Mouse (Mus musculus): ENCODE measurements around the gene Wscd2. TPM values are rescaled to one million over a fixed set of nuclear protein-coding genes. Genes with fewer than 3 reads are reported as not detected.

The Wscd2 gene
- polyA plus RNA-seq, 1 experiment: not detected

DNA sequence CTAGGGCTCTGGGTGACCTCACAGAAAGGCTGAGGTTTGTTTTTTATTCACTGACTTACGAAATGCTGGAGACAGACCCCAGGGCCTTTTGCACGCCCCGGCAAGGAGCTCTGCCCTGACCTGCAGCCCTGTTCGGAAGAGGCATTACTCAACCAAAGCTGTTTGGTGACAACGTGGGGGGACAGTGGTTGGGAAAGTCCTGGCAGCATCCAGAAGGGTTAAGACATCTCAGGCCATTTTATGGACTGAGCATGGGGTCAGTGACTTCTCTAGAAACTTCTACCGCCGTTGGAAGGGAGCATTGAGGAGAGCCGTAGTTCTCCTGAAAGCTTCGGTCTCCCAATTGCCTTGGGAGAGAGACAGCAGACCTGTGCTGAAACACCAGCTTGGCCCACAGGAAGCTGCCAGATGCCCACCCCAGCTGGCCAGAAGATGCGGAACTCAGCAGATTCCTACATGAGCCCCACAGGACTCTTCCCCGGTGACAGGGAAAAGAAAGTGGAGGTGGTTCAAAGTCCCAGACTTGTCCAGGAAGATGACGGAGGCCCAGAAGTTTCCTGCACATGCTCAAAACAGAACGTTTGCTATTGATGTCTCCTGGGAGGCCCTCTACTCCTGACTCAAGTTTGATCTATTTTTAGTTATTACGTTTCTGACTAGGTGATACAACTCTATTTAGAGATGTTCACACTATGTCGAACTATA is 145.9 kb downstream of the Wscd2 start:
- no peak overlapping the region for H3ac ChIP-seq (ENCODE audit: control insufficient read depth, insufficient read length)
- no peaks in the 10 kb centered on the region for H3K36me3 ChIP-seq (ENCODE audit: control insufficient read depth, insufficient read depth)
- no peaks in the 10 kb centered on the region for H3K27me3 ChIP-seq (ENCODE audit: control insufficient read depth, insufficient read depth, insufficient read length)
- H3K4me3 ChIP-seq: no peak overlapping the region
- H3K79me2 ChIP-seq (ENCODE audit: control insufficient read depth, insufficient read depth): no peaks in the 10 kb centered on the region
- no peak overlapping the region for H3K4me2 ChIP-seq (ENCODE audit: low read depth)
- TF ChIP-seq MYOD1 (IDR thresholded peaks at IDR 0.05; ENCODE audit: control insufficient read depth in 1 of 3, insufficient read length in 2 of 3, low read depth in 2 of 3) (no peak), REST (IDR thresholded peaks at IDR 0.05; ENCODE audit: insufficient read depth, insufficient read length) (no peak), CEBPB (IDR thresholded peaks at IDR 0.05; ENCODE audit: insufficient read depth, poor library complexity, severe bottlenecking) (no peak), SRF (IDR thresholded peaks at IDR 0.05; ENCODE audit: control insufficient read depth, insufficient read length, low read depth) (no peak), TCF12 (IDR thresholded peaks at IDR 0.05; ENCODE audit: insufficient read depth, poor library complexity, severe bottlenecking) (no peak), TCF3 (IDR thresholded peaks at IDR 0.05; ENCODE audit: insufficient read length, low read depth) (no peak), POLR2A (IDR thresholded peaks at IDR 0.05; ENCODE audit: insufficient read length, low read depth) (no peak), USF1 (IDR thresholded peaks at IDR 0.05; ENCODE audit: low read depth) (no peak), MYOG (IDR thresholded peaks at IDR 0.05; ENCODE audit: control insufficient read depth in 1 of 3, insufficient read depth in 1 of 3, insufficient read length in 2 of 3, low read depth in 2 of 3) (no peak), MAX (IDR thresholded peaks at IDR 0.05; ENCODE audit: low read depth) (no peak), POLR2AphosphoS2 (IDR thresholded peaks at IDR 0.05; ENCODE audit: insufficient read length, low read depth) (no peak), E2F4 (IDR thresholded peaks at IDR 0.05; ENCODE audit: insufficient read depth) (no peak)

DNA sequence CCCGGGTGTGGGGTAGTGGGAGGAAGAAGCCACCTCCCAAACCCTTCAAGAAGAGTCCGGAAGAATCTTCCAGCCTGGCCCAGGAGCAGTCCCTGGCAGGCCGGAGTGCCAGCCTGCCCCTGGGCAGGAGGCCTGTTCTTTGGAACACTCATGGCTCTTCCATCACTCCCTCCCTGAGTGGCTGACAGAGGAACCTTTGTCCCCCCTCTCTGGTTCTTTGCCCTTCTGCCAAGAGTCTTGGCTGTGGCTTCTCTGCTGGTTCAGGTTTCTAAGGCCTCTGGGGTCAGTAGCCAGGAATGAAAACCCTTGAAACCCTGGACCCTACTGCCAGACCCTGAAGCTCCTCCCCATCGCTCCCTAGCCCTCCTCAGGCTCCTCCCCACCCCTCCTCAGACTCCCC is 147.5 kb downstream of the Wscd2 start:
- no peaks in the 10 kb centered on the region for H3K27me3 ChIP-seq (ENCODE audit: control insufficient read depth, insufficient read depth, insufficient read length)

DNA sequence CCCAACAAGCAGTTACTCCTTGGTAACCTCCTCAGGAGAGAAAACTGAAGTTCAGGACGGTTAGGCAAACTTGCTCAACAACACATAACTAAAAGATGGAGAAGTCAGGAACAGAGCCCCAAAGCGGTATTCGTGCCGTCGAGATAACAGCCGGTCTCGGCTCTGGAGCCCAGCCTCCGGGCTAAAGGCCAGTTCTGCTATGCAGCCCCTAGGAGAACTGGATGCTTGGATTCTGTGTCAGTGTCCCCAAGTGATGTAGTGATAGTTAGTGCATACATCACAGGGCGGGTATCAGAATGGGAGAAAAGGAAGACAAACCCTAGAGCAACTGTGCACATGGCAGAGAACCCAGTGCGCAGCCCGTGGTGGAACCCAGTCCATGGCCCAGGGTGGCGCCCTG is 147.9 kb downstream of the Wscd2 start:
- no peaks in the 10 kb centered on the region for H3K79me2 ChIP-seq (ENCODE audit: control insufficient read depth, insufficient read depth)
- TF ChIP-seq MYOG (IDR thresholded peaks at IDR 0.05; ENCODE audit: control insufficient read depth in 1 of 3, insufficient read depth in 1 of 3, insufficient read length in 2 of 3, low read depth in 2 of 3): no peak
- no peak for TF ChIP-seq CEBPB (IDR thresholded peaks at IDR 0.05; ENCODE audit: insufficient read depth, poor library complexity, severe bottlenecking)
- no peak for TF ChIP-seq TCF12 (IDR thresholded peaks at IDR 0.05; ENCODE audit: insufficient read depth, poor library complexity, severe bottlenecking)
- TF ChIP-seq USF1 (IDR thresholded peaks at IDR 0.05; ENCODE audit: low read depth): no peak
- no peak for TF ChIP-seq TCF3 (IDR thresholded peaks at IDR 0.05; ENCODE audit: insufficient read length, low read depth)
- no peak for TF ChIP-seq POLR2A (IDR thresholded peaks at IDR 0.05; ENCODE audit: insufficient read length, low read depth)
- no peak for TF ChIP-seq SRF (IDR thresholded peaks at IDR 0.05; ENCODE audit: control insufficient read depth, insufficient read length, low read depth)
- TF ChIP-seq MAX (IDR thresholded peaks at IDR 0.05; ENCODE audit: low read depth): no peak
- no peak for TF ChIP-seq REST (IDR thresholded peaks at IDR 0.05; ENCODE audit: insufficient read depth, insufficient read length)
- TF ChIP-seq MYOD1 (IDR thresholded peaks at IDR 0.05; ENCODE audit: control insufficient read depth in 1 of 3, insufficient read length in 2 of 3, low read depth in 2 of 3): no peak
- TF ChIP-seq E2F4 (IDR thresholded peaks at IDR 0.05; ENCODE audit: insufficient read depth): no peak
- no peak for TF ChIP-seq POLR2AphosphoS2 (IDR thresholded peaks at IDR 0.05; ENCODE audit: insufficient read length, low read depth)
- no peaks in the 10 kb centered on the region for H3K27me3 ChIP-seq (ENCODE audit: control insufficient read depth, insufficient read depth, insufficient read length)
- H3K4me2 ChIP-seq (ENCODE audit: low read depth): no peak overlapping the region
- no peaks in the 10 kb centered on the region for H3K36me3 ChIP-seq (ENCODE audit: control insufficient read depth, insufficient read depth)
- no peak overlapping the region for H3K4me3 ChIP-seq
- H3ac ChIP-seq (ENCODE audit: control insufficient read depth, insufficient read length): no peak overlapping the region

More for the DNA sequence above, 147.5 kb downstream of the Wscd2 start:
- no peak overlapping the region for H3K4me3 ChIP-seq
- no peaks in the 10 kb centered on the region for H3K79me2 ChIP-seq (ENCODE audit: control insufficient read depth, insufficient read depth)
- no peak overlapping the region for H3ac ChIP-seq (ENCODE audit: control insufficient read depth, insufficient read length)
- no peaks in the 10 kb centered on the region for H3K36me3 ChIP-seq (ENCODE audit: control insufficient read depth, insufficient read depth)
- TF ChIP-seq E2F4 (IDR thresholded peaks at IDR 0.05; ENCODE audit: insufficient read depth): no peak
- no peak for TF ChIP-seq SRF (IDR thresholded peaks at IDR 0.05; ENCODE audit: control insufficient read depth, insufficient read length, low read depth)
- TF ChIP-seq MAX (IDR thresholded peaks at IDR 0.05; ENCODE audit: low read depth): no peak
- TF ChIP-seq TCF3 (IDR thresholded peaks at IDR 0.05; ENCODE audit: insufficient read length, low read depth): no peak
- no peak for TF ChIP-seq TCF12 (IDR thresholded peaks at IDR 0.05; ENCODE audit: insufficient read depth, poor library complexity, severe bottlenecking)
- TF ChIP-seq MYOD1 (IDR thresholded peaks at IDR 0.05; ENCODE audit: control insufficient read depth in 1 of 3, insufficient read length in 2 of 3, low read depth in 2 of 3): no peak
- TF ChIP-seq POLR2AphosphoS2 (IDR thresholded peaks at IDR 0.05; ENCODE audit: insufficient read length, low read depth): no peak
- TF ChIP-seq REST (IDR thresholded peaks at IDR 0.05; ENCODE audit: insufficient read depth, insufficient read length): no peak
- TF ChIP-seq POLR2A (IDR thresholded peaks at IDR 0.05; ENCODE audit: insufficient read length, low read depth): no peak
- no peak for TF ChIP-seq CEBPB (IDR thresholded peaks at IDR 0.05; ENCODE audit: insufficient read depth, poor library complexity, severe bottlenecking)
- TF ChIP-seq MYOG (IDR thresholded peaks at IDR 0.05; ENCODE audit: control insufficient read depth in 1 of 3, insufficient read depth in 1 of 3, insufficient read length in 2 of 3, low read depth in 2 of 3): no peak
- no peak for TF ChIP-seq USF1 (IDR thresholded peaks at IDR 0.05; ENCODE audit: low read depth)
- H3K4me2 ChIP-seq (ENCODE audit: low read depth): no peak overlapping the region

DNA sequence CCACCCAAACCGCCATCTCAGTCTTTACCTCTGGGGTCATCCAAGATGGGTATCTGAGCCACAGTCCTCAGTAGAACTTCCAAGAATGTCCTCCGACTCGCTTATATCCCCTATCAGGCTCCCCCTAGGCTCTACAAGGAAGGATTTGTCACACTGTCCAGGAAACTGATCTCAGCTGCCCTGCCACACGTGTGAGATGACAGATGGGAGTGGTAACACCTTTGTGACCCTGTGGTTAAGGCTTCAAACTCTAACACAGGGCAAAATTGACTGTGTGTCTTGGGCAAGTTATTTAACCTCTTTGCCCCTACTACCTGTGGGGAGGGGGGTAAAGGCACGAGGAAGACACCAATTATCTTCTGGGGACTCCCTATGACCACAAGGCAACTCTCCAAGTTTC is 149.0 kb downstream of the Wscd2 start:
- no peak overlapping the region for H3K4me3 ChIP-seq
- H3K4me2 ChIP-seq (ENCODE audit: low read depth): no peak overlapping the region
- no peak for TF ChIP-seq SRF (IDR thresholded peaks at IDR 0.05; ENCODE audit: control insufficient read depth, insufficient read length, low read depth)
- TF ChIP-seq CEBPB (IDR thresholded peaks at IDR 0.05; ENCODE audit: insufficient read depth, poor library complexity, severe bottlenecking): no peak
- TF ChIP-seq MYOD1 (IDR thresholded peaks at IDR 0.05; ENCODE audit: control insufficient read depth in 1 of 3, insufficient read length in 2 of 3, low read depth in 2 of 3): no peak
- TF ChIP-seq USF1 (IDR thresholded peaks at IDR 0.05; ENCODE audit: low read depth): no peak
- no peak for TF ChIP-seq POLR2A (IDR thresholded peaks at IDR 0.05; ENCODE audit: insufficient read length, low read depth)
- TF ChIP-seq E2F4 (IDR thresholded peaks at IDR 0.05; ENCODE audit: insufficient read depth): no peak
- TF ChIP-seq MYOG (IDR thresholded peaks at IDR 0.05; ENCODE audit: control insufficient read depth in 1 of 3, insufficient read depth in 1 of 3, insufficient read length in 2 of 3, low read depth in 2 of 3): no peak
- no peak for TF ChIP-seq TCF12 (IDR thresholded peaks at IDR 0.05; ENCODE audit: insufficient read depth, poor library complexity, severe bottlenecking)
- no peak for TF ChIP-seq MAX (IDR thresholded peaks at IDR 0.05; ENCODE audit: low read depth)
- TF ChIP-seq REST (IDR thresholded peaks at IDR 0.05; ENCODE audit: insufficient read depth, insufficient read length): no peak
- no peak for TF ChIP-seq POLR2AphosphoS2 (IDR thresholded peaks at IDR 0.05; ENCODE audit: insufficient read length, low read depth)
- no peak for TF ChIP-seq TCF3 (IDR thresholded peaks at IDR 0.05; ENCODE audit: insufficient read length, low read depth)
- no peaks in the 10 kb centered on the region for H3K79me2 ChIP-seq (ENCODE audit: control insufficient read depth, insufficient read depth)
- H3K27me3 ChIP-seq (ENCODE audit: control insufficient read depth, insufficient read depth, insufficient read length): no peaks in the 10 kb centered on the region
- H3ac ChIP-seq (ENCODE audit: control insufficient read depth, insufficient read length): no peak overlapping the region
- H3K36me3 ChIP-seq (ENCODE audit: control insufficient read depth, insufficient read depth): no peaks in the 10 kb centered on the region

Other genes starting within 250 kb of the Wscd2 start
- gene Sgsm1, start 179.5 kb upstream of the Wscd2 start, polyA plus RNA-seq (2012; fragmentation: generic; extraction: Trizol): 3.6 TPM
- not detected for gene Aym1, start 133.0 kb upstream of the Wscd2 start, polyA plus RNA-seq (2012; fragmentation: generic; extraction: Trizol)
- 14.1 TPM for gene Cmklr1, start 160.1 kb downstream of the Wscd2 start, polyA plus RNA-seq (2012; fragmentation: generic; extraction: Trizol)
- not detected for gene 1700069L16Rik, start 234.4 kb downstream of the Wscd2 start, polyA plus RNA-seq (2012; fragmentation: generic; extraction: Trizol)
- gene Ficd, start 245.5 kb downstream of the Wscd2 start, polyA plus RNA-seq (2012; fragmentation: generic; extraction: Trizol): 5.0 TPM